Mouse (Mus musculus) kidney, postnatal 25 days (tissue): Measurements from ENCODE around the gene Hist1h3g.
"Not testable (repeated sequence)": the region's sequence is repeated elsewhere in the genome, so short reads cannot be mapped to it uniquely, and the experiment has no call there.

Experiments used
- DNase-seq, 2 experiments: peaks; one replicate each; pipeline ENCODE4 v3.0.0; 2021; ENCODE audit warnings: mixed read lengths in 2 of 2

Gene Hist1h3g

DNA sequence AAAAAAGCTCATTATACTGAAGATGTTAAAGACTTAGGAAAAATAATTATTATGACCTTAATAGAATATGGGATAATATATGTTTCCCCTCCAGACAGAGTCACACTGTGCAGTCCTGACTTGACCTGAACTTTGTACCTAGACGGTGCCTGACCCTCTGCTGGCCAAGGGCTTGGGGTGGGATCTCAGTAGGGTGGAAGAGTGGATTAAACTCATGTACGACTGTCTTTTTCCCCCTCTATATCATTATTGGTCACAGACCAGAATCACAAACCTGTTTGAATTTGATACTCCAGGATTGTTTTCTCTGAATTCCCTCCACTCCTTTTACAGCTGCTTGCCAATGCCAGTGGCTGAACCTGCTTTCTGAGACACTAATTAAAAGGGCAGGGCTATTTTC, 25.5 kb downstream of the Hist1h3g start:
- not testable (repeated sequence) for DNase-seq

DNA sequence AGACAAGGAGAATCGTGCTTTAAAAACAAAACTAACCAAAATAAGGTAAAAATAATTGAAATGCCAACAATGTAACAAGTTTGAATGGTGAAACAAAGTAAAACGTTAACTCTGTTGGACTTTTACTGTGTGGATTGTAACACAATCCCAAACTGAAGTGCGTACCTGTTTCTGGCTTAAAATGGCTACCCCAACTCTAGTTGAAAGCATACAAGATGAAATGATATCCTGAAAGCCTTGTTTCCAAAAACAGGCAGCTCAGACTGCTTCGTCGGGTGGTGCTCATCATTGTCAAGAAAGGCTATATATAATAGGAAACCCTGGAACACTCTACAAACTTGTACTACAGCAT, 26.3 kb downstream of the Hist1h3g start:
- DNase-seq = not testable (repeated sequence)

DNA sequence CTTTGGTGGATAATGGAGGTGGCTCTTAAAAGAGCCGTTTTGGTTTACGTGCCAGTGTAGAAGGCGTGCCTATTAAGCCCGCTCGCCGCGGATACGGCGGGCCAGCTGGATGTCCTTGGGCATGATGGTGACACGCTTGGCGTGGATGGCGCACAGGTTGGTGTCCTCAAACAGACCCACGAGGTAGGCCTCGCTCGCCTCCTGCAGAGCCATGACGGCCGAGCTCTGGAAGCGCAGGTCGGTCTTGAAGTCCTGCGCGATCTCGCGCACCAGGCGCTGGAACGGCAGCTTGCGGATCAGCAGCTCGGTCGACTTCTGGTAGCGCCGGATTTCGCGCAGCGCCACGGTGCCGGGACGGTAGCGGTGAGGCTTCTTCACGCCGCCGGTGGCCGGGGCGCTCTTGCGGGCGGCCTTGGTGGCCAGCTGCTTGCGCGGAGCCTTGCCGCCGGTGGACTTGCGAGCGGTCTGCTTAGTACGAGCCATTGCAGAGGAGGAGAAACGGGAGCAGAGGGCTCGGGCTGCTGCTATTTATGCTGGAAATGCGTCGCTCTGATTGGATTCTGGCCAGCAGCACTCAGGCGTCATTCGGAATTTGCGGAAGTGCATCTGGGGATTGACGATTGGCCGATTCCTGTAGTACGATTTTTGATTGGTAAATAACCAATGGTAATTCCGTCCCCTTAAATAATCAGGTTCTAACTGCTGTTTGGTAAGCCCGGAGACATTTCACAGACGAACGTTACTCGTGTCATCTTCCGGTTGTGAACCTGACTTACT, 26.8 kb downstream of the Hist1h3g start, which contains the start of gene Hist1h3e:
Gene Hist1h3e, minus strand, starts transcription at position 487 of the 777 bp plus-strand sequence.
- peak; percentile 93 to 96 for DNase-seq

DNA sequence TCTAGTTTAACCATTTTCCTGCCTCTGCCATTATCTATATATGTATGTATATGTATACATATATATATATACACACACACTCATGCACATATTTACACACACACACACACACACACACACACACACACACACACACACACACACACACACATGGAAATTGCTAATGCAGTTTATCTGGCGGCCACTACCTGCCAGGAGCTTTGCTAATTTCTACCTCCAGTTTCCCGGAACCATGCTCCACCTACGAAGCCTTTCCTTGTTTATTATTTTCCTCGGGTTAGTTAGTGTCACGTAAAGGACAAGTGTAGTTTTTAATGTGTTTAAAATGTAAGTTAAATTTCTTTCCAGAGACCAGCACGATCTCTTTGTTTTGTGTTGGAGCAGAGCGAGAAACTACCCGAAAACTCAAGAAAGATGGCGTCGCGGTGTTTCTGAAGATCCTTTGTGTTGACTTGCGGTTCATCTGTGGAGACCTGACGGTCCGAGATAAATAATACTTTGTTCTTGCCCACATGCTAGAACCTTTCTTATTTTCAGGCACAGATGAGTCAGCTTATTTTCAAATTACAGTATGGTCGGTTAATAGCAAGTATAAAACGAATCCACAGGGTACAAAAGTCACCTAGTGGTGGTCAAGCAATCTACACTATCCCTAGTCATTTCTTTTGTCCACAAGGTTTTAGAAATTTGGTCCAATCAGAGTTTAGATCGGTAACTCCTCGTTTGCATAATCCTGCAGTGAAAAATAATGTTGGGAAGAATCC, 27.7 kb downstream of the Hist1h3g start:
- DNase-seq = peak in 1 of 2 experiments; percentile 45

DNA sequence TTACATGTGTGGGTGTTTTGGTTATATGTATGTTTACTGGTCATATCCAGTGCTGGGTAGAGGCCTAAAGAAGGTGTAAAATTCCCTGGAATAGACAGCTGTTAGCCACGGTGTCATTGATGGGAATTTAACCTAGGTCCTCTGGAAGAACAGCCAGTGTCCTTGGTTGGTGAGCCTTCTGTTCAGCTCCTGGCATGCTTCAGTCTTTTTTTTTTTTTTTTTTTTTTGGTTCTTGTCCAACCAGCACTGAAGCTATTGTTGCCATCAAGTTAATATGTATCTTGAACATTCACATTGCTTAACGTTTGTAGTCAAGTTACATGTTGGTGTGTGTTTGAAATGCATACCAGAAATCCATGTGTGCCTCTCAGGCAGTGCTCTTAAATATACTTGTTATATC, 29.3 kb downstream of the Hist1h3g start:
- DNase-seq = no peak

DNA sequence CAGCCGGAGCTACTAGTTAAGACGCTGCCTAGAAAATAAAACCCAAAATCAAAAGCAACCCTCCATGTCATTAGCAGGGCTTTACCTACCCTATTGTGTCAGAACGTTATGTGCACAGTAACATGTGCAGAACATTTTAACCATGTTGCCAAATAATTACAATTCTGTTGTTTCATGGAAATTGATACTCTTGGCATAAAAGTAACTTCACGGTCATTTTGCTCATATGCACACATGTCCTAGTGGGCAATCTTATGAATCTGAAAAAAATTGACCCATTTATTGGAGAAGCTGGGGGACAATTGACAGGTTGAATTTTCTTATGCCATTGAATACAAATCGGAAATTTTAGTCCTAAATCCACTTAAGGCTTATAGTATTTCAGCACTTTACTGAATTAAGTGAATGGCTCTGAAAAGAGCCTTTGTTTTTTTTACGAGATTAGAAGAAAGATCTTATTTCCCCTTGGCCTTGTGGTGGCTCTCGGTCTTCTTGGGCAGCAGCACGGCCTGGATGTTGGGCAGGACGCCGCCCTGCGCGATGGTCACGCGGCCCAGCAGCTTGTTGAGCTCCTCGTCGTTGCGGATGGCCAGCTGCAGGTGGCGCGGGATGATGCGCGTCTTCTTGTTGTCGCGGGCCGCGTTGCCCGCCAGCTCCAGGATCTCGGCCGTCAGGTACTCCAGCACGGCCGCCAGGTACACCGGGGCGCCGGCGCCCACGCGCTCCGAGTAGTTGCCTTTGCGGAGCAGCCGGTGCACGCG, 35.2 kb downstream of the Hist1h3g start:
- DNase-seq = not testable (repeated sequence)

DNA sequence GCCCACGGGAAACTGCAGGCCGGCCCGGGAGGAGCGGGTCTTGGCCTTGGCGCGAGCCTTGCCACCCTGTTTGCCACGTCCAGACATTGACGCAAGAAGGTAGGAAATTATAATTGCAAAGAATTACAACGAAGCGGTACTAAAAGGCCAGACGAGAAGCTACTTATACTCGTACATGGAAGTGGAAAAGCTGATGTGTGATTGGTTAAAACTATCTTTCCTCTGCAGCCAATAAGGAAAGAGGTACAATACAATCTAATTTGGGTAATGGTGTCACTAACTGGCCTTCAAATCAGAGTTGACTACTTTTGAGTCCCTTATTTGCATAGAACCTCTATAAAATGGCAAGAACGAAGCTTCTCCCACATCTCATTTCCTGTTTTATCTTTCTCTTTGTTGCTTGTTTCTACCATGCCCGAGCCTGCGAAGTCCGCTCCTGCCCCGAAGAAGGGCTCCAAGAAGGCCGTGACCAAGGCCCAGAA, 35.8 kb downstream of the Hist1h3g start, which contains the start of the genes Hist1h2ae and Hist1h2bg:
Gene Hist1h2ae, minus strand, starts transcription at position 199 of the 482 bp plus-strand sequence.
Gene Hist1h2bg, plus strand, starts transcription at position 375 of the 482 bp plus-strand sequence.
- peak in 1 of 2 experiments; percentile 60 for DNase-seq

DNA sequence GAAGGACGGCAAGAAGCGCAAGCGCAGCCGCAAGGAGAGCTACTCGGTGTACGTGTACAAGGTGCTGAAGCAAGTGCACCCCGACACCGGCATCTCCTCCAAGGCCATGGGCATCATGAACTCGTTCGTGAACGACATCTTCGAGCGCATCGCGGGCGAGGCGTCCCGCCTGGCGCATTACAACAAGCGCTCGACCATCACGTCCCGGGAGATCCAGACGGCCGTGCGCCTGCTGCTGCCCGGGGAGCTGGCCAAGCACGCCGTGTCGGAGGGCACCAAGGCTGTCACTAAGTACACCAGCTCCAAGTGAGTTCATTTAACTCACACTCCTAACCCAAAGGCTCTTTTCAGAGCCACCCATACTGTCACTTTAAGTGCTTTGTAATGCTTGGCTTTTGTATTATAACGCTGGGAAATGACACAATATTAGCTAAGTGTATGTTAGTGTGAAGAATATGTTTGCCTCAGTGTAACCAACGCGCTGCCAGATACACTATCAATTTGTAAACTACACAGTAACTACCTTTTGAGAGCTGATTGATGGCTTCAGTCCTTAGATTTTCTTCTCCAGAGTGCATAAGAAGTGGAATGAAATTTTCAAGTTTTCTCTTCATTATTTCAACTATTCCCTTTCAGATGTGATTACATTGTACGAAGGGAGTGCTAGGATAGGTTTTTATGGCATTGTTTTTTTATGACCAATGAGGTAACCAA, 36.4 kb downstream of the Hist1h3g start:
- not testable (repeated sequence) for DNase-seq

DNA sequence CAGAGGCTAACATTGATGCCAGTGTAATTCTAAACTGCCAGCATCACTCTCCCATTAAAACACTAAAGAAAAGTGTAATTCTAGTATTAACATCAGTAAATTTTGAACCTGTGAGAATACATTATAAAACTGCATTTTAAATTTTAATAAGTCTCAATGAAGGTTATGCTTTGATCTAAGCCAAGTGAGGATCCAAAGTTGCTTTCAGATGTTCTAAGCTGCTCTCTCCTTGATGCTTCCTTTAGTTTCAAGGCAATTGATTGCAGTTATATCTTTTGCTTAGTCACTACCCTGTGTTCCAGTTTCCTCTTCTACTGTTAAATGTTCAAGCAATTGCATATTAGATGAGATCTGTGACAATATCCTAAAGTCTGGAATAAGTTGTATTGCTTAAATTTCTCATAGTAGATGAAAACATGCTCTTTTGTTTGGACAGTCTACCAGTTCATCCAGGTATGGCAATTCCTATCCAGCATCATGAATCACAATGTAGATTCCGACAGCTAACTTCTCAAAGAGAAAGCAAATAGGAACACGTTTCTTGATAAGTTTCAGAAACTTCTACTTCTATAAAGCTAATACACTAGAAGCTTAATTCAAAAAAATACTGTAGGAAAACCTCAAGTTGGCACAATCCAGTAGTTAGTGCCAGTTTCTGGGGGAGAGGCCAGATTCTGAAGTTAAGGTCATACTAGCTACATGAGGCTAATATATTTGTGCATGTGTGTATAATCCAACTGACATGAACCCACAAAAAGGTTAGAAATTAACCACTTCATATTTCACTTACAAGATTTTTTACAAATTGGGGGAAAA, 37.2 kb downstream of the Hist1h3g start:
- DNase-seq = no peak

DNA sequence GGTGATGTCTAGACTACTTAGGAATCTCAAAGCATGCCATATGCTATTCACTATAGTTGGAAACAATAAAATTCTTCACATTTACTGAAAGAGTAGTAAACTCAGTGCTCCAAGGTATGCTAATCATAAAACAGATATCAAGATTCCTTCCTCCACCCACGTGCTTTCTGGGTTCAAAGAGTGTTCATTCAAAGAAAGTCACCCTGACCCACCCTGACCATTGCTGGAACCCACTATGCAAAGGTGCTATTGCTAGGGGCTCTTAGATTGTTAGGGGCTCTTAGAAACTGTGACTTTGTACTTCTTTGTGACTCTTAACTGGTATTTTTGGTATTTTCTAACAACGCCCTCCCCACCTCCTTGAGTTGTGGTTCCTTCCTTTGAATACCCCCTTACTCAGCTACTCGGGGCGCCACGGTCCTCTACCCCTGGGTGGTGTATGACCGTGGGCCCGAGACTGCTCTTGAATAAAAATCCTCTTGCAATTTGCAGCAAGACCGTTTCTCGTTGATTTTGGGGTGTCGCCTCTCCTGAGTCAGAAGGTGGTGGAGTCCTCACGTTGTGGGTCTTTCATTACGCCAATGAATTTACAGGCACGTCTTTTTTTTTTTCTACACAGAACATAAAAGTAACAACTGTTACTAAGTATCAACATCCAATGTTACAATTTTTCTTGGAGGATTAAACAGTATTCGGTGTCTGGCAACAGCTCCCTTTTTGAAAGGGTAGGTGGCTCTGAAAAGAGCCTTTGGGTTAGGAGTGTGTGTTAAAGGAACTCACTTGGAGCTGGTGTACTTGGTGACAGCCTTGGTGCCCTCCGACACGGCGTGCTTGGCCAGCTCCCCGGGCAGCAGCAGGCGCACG, 38.0 kb downstream of the Hist1h3g start:
- not testable (repeated sequence) for DNase-seq

DNA sequence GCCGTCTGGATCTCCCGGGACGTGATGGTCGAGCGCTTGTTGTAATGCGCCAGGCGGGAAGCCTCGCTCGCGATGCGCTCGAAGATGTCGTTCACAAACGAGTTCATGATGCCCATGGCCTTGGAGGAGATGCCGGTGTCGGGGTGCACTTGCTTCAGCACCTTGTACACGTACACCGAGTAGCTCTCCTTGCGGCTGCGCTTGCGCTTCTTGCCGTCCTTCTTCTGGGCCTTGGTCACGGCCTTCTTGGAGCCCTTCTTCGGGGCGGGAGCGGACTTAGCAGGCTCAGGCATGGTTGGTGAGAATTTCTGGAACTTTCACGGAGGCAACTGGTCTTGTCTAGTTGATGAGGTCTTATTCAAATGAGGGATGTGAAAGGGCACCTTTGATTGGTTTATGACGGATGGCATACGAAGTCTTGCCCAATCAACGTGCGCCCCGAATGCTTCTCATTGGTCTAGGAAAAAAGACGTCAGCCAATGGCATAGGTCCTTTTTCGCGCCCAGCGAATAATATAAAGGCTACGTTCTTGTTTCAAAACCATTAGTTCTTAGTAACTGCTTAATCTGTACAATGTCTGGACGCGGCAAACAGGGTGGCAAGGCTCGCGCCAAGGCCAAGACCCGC, 38.8 kb downstream of the Hist1h3g start, which contains the start of the genes Hist1h2bf and Hist1h2ad:
Gene Hist1h2bf, minus strand, starts transcription at position 299 of the 627 bp plus-strand sequence.
Gene Hist1h2ad, plus strand, starts transcription at position 484 of the 627 bp plus-strand sequence.
- peak; percentile 90 to 94 for DNase-seq

DNA sequence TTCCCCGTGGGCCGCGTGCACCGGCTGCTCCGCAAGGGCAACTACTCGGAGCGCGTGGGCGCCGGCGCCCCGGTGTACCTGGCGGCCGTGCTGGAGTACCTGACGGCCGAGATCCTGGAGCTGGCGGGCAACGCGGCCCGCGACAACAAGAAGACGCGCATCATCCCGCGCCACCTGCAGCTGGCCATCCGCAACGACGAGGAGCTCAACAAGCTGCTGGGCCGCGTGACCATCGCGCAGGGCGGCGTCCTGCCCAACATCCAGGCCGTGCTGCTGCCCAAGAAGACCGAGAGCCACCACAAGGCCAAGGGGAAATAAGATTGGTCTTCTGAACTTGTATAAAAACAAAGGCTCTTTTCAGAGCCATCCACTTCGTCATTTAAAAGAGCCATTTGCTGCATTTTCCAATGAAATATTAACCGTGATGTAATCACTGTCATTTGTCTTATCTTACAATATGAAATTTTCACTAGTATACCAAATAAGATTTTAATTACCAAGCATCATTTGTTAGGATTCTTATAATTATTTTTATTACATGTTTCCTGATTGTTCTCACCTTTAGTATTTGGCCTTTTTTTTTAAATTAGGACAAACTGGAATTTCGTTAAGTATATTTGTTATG, 39.4 kb downstream of the Hist1h3g start:
- DNase-seq = not testable (repeated sequence)

DNA sequence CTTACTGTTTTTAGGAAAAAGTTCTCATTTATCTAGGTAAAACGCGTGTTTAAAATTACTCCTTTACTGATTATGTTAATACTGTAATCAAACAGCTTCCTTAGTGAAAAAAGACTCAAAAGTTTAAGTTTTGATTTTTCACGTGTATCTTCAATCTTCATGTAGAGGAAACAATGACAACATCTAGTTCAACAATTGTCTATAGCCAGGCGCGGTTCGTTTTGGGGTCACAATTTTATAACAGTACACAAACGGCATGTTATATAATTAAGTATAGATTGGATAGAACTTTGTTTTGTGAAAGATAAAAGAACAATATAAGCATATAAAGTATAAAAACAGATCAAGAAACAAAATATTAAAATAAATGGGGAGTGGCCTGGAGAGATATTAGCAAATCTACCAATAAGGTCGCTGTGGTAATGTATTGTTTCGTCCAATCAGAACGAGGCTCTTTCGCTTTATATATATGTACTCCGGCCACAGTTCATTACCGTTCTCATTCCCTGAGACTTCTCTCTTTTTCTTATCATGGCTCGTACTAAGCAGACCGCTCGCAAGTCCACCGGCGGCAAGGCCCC, 40.1 kb downstream of the Hist1h3g start, which contains the start of gene Hist1h3d:
Gene Hist1h3d, plus strand, starts transcription at position 493 of the 581 bp plus-strand sequence.
- DNase-seq = no peak

DNA sequence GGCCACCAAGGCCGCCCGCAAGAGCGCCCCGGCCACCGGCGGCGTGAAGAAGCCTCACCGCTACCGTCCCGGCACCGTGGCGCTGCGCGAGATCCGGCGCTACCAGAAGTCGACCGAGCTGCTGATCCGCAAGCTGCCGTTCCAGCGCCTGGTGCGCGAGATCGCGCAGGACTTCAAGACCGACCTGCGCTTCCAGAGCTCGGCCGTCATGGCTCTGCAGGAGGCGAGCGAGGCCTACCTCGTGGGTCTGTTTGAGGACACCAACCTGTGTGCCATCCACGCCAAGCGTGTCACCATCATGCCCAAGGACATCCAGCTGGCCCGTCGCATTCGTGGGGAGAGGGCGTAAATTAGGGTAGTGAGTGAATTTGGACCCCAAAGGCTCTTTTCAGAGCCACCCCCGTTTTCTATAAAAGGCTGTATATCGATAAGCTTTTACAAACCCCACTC, 40.7 kb downstream of the Hist1h3g start:
- not testable (repeated sequence) for DNase-seq

DNA sequence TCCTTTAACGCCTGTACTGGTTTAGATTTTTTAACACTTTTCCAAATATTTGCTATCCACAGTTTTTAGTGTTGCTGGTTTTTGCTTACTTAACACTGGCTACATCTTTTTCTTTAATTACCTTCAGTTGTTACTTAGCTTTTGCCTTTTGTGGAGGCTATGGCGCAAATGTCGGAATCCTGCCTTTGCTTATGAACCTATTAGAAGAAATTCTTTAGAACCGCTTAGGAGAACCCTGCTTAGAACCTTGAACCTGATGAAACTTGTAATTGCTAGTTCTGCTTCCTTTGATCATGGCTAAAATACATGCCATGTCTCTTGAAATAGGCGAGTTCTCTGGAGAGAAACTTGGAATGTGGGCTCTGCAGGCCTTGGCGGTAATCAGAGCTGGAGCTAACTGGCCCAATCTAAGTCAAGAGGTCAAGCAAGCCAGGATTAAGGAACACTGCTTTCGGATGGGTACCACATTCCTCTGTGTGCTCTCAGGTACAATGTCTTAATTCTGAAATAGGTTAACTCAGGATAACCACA, 41.2 kb downstream of the Hist1h3g start:
- no peak for DNase-seq

DNA sequence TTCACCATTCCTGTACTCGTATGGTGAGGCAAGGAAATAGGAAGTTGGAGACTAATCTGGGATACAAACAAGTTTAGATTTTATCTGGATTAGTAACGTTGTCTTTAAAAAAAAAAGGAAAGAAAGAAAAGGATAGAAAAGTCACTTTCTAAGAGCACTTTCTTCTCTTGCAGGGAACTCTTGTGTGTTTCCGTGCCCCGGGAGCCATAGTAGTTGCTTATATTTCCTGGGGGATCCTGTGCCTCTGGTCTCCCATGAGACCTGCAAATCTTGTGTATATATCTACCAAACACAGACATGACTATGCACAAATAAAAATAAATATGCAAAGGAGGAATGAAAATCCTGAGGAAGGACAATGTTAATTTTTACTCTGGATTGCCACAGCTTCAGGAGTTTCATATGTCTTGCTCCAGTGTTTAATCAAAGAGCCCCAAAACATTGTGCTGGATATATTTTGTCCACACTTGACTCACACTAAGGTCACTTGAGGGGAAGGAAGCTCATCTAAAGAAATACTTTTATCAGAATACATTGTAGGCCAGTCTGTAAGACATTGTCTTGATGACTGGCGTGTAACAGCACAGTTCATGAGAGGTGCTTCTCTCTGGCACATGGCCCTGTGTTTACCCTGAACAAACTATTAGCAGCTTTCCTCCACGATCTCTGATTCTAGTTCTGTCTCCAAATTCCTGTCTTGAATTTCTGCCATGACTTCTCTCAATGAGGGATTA, 41.9 kb downstream of the Hist1h3g start:
- no peak for DNase-seq

DNA sequence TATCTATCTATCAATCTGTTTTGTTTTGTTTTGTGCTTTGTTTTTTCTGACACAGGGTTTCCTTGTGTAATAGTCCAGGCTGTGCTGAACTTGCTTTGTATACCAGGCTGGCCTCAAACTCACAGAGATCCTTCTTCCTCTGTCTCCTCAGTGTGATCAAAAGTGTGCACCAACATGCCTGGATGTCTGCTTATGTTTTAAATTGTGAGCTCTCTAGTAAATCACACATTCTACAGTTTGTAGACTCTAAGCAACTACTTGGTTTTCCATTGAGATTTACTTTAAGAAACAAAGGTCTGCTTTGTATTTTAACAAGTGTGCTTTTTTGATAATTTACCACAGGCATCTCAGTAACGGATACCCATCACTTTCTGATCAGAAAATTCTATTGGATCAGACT, 42.6 kb downstream of the Hist1h3g start:
- DNase-seq = no peak
